Mouse (Mus musculus): ENCODE measurements around the gene Olfr1153. TPM values are rescaled to one million over a fixed set of nuclear protein-coding genes. Genes with fewer than 3 reads are reported as not detected.

Olfr1153 gene
- polyA plus RNA-seq (2015; fragmentation: Nextera tagmentation; extraction: Ambion mirVana) = not detected in 2 replicates

GRCm38 (mm10) chr2:87894662-87895061, at the start of gene Olfr1153:
Gene Olfr1153 (plus strand): TSS chr2:87894962.
- Histone ChIP-seq H3K9me3 (replicated peaks) (no peaks in the 10 kb centered on the region), H3K27ac (replicated peaks) (no peak within 1 kb of the TSS), H3K9ac (no peak within 1 kb of the TSS), H3K4me1 (no peaks in the 10 kb centered on the region), H3K27me3 (no peaks in the 10 kb centered on the region), H3K36me3 (no peaks in the 10 kb centered on the region), H3K4me3 (replicated peaks) (no peak within 1 kb of the TSS), H3K4me2 (replicated peaks) (no peak within 1 kb of the TSS)
- ATAC-seq (ENCODE audit: insufficient number of reproducible peaks, low FRiP score, low TSS enrichment, low read depth) = no peak
- WGBS = 56% methylated on average over 1 of the region's 1 CpGs

GRCm38 (mm10) chr2:87855562-87855961, 39.2 kb upstream of the Olfr1153 start, which contains the start of gene Olfr1151:
Gene Olfr1151 (plus strand): TSS chr2:87855862.
- Histone ChIP-seq H3K9ac (no peak within 1 kb of the TSS), H3K36me3 (no peaks in the 10 kb centered on the region), H3K27ac (replicated peaks) (no peak within 1 kb of the TSS), H3K4me3 (replicated peaks) (no peak within 1 kb of the TSS), H3K9me3 (replicated peaks) (no peaks in the 10 kb centered on the region), H3K4me1 (no peaks in the 10 kb centered on the region), H3K27me3 (no peaks in the 10 kb centered on the region), H3K4me2 (replicated peaks) (no peak within 1 kb of the TSS)
- WGBS = 74% methylated on average over 1 of the region's 1 CpGs
- ATAC-seq (ENCODE audit: insufficient number of reproducible peaks, low FRiP score, low TSS enrichment, low read depth) = no peak

- Histone ChIP-seq H3K36me3 (no peaks in the 10 kb centered on the region), H3K27ac (replicated peaks) (no peak within 1 kb of the TSS), H3K4me3 (replicated peaks) (no peak within 1 kb of the TSS), H3K9ac (no peak within 1 kb of the TSS), H3K4me1 (no peaks in the 10 kb centered on the region), H3K27me3 (no peaks in the 10 kb centered on the region), H3K4me2 (replicated peaks) (no peak within 1 kb of the TSS), H3K9me3 (replicated peaks) (no peaks in the 10 kb centered on the region)
- ATAC-seq (ENCODE audit: insufficient number of reproducible peaks, low FRiP score, low TSS enrichment, low read depth) = no peak
Observed at GRCm38 (mm10) chr2:87866192-87866591, 28.6 kb upstream of the Olfr1153 start, which contains the start of gene Olfr1152. Gene Olfr1152 (plus strand): TSS chr2:87866492.

GRCm38 (mm10) chr2:87905066-87905465, 10.3 kb downstream of the Olfr1153 start, which contains the start of gene Olfr1154:
Gene Olfr1154 (minus strand): TSS chr2:87905166.
- no peaks in the 10 kb centered on the region for H3K4me1 ChIP-seq
- H3K9me3 ChIP-seq (replicated peaks) = no peaks in the 10 kb centered on the region
- H3K4me3 ChIP-seq (replicated peaks) = no peak within 1 kb of the TSS
- no peak within 1 kb of the TSS for H3K9ac ChIP-seq
- WGBS = 73% methylated on average over 1 of the region's 1 CpGs
- H3K27ac ChIP-seq (replicated peaks) = no peak within 1 kb of the TSS
- no peak for ATAC-seq (ENCODE audit: insufficient number of reproducible peaks, low FRiP score, low TSS enrichment, low read depth)
- no peaks in the 10 kb centered on the region for H3K36me3 ChIP-seq
- no peaks in the 10 kb centered on the region for H3K27me3 ChIP-seq
- H3K4me2 ChIP-seq (replicated peaks) = no peak within 1 kb of the TSS

GRCm38 (mm10) chr2:87945037-87945436, 50.3 kb downstream of the Olfr1153 start, which contains the start of gene Olfr1155:
Gene Olfr1155 (minus strand): TSS chr2:87945137.
- no peak within 1 kb of the TSS for H3K4me3 ChIP-seq (replicated peaks)
- ATAC-seq (ENCODE audit: insufficient number of reproducible peaks, low FRiP score, low TSS enrichment, low read depth) = no peak
- 91% methylated on average over 1 of the region's 1 CpGs for WGBS
- no peak within 1 kb of the TSS for H3K27ac ChIP-seq (replicated peaks)
- no peak within 1 kb of the TSS for H3K4me2 ChIP-seq (replicated peaks)
- no peaks in the 10 kb centered on the region for H3K4me1 ChIP-seq
- no peaks in the 10 kb centered on the region for H3K27me3 ChIP-seq
- H3K36me3 ChIP-seq = no peaks in the 10 kb centered on the region
- H3K9ac ChIP-seq = no peak within 1 kb of the TSS
- no peaks in the 10 kb centered on the region for H3K9me3 ChIP-seq (replicated peaks)

Other genes starting within 250 kb of the Olfr1153 start
- gene Olfr1133, start 247.6 kb upstream of the Olfr1153 start, polyA plus RNA-seq (2015; fragmentation: Nextera tagmentation; extraction: Ambion mirVana) = 0.24 and 0.49 TPM in 2 replicates
- gene Olfr1134, start 236.5 kb upstream of the Olfr1153 start, polyA plus RNA-seq (2015; fragmentation: Nextera tagmentation; extraction: Ambion mirVana) = not detected in 2 replicates
- gene Olfr1135, start 221.3 kb upstream of the Olfr1153 start, polyA plus RNA-seq (2015; fragmentation: Nextera tagmentation; extraction: Ambion mirVana) = not detected in 2 replicates
- not detected in 2 replicates for gene Olfr1136, start 201.0 kb upstream of the Olfr1153 start, polyA plus RNA-seq (2015; fragmentation: Nextera tagmentation; extraction: Ambion mirVana)
- gene Olfr1137, start 181.8 kb upstream of the Olfr1153 start, polyA plus RNA-seq (2015; fragmentation: Nextera tagmentation; extraction: Ambion mirVana) = 0.16 TPM in 1 of 2 replicates, not detected in the other
- gene Olfr1138, start 155.0 kb upstream of the Olfr1153 start, polyA plus RNA-seq (2015; fragmentation: Nextera tagmentation; extraction: Ambion mirVana) = not detected in 2 replicates
- gene Olfr1140, start 151.2 kb upstream of the Olfr1153 start, polyA plus RNA-seq (2015; fragmentation: Nextera tagmentation; extraction: Ambion mirVana) = 0.39 TPM in 1 of 2 replicates, not detected in the other
- gene Olfr1141, start 141.0 kb upstream of the Olfr1153 start, polyA plus RNA-seq (2015; fragmentation: Nextera tagmentation; extraction: Ambion mirVana) = not detected in 2 replicates
- 0.17 TPM in 1 of 2 replicates, not detected in the other for gene Olfr152, start 115.5 kb upstream of the Olfr1153 start, polyA plus RNA-seq (2015; fragmentation: Nextera tagmentation; extraction: Ambion mirVana)
- gene Olfr1143, start 94.4 kb upstream of the Olfr1153 start, polyA plus RNA-seq (2015; fragmentation: Nextera tagmentation; extraction: Ambion mirVana) = 0.27 TPM in 1 of 2 replicates, not detected in the other
- gene Olfr1145, start 85.1 kb upstream of the Olfr1153 start, polyA plus RNA-seq (2015; fragmentation: Nextera tagmentation; extraction: Ambion mirVana) = not detected in 2 replicates
- not detected in 2 replicates for gene Olfr1148, start 64.4 kb upstream of the Olfr1153 start, polyA plus RNA-seq (2015; fragmentation: Nextera tagmentation; extraction: Ambion mirVana)
- 0.04 TPM in 1 of 2 replicates, not detected in the other for gene Olfr1150-ps1, start 51.0 kb upstream of the Olfr1153 start, polyA plus RNA-seq (2015; fragmentation: Nextera tagmentation; extraction: Ambion mirVana)
- not detected in 2 replicates for gene Olfr1151, start 39.1 kb upstream of the Olfr1153 start, polyA plus RNA-seq (2015; fragmentation: Nextera tagmentation; extraction: Ambion mirVana)
- gene Olfr1152, start 28.5 kb upstream of the Olfr1153 start, polyA plus RNA-seq (2015; fragmentation: Nextera tagmentation; extraction: Ambion mirVana) = 0.05 TPM in 1 of 2 replicates, not detected in the other
- not detected in 2 replicates for gene Olfr1154, start 10.2 kb downstream of the Olfr1153 start, polyA plus RNA-seq (2015; fragmentation: Nextera tagmentation; extraction: Ambion mirVana)
- 0.17 TPM in 1 of 2 replicates, not detected in the other for gene Olfr1155, start 50.2 kb downstream of the Olfr1153 start, polyA plus RNA-seq (2015; fragmentation: Nextera tagmentation; extraction: Ambion mirVana)
- gene Olfr1156, start 58.1 kb downstream of the Olfr1153 start, polyA plus RNA-seq (2015; fragmentation: Nextera tagmentation; extraction: Ambion mirVana) = 0.07 TPM in 1 of 2 replicates, not detected in the other
- 0.03 TPM in 1 of 2 replicates, not detected in the other for gene Olfr1157, start 73.3 kb downstream of the Olfr1153 start, polyA plus RNA-seq (2015; fragmentation: Nextera tagmentation; extraction: Ambion mirVana)
- gene Olfr74, start 79.7 kb downstream of the Olfr1153 start, polyA plus RNA-seq (2015; fragmentation: Nextera tagmentation; extraction: Ambion mirVana) = not detected in 2 replicates
- not detected in 2 replicates for gene Olfr1158, start 95.2 kb downstream of the Olfr1153 start, polyA plus RNA-seq (2015; fragmentation: Nextera tagmentation; extraction: Ambion mirVana)
- gene Olfr1160, start 113.3 kb downstream of the Olfr1153 start, polyA plus RNA-seq (2015; fragmentation: Nextera tagmentation; extraction: Ambion mirVana) = 0.17 TPM in 1 of 2 replicates, not detected in the other
- gene Olfr1161, start 127.8 kb downstream of the Olfr1153 start, polyA plus RNA-seq (2015; fragmentation: Nextera tagmentation; extraction: Ambion mirVana) = not detected in 2 replicates
- gene Olfr73, start 142.7 kb downstream of the Olfr1153 start, polyA plus RNA-seq (2015; fragmentation: Nextera tagmentation; extraction: Ambion mirVana) = 0.11 and 0.18 TPM in 2 replicates
- 0.12 TPM in 1 of 2 replicates, not detected in the other for gene Olfr1162, start 156.2 kb downstream of the Olfr1153 start, polyA plus RNA-seq (2015; fragmentation: Nextera tagmentation; extraction: Ambion mirVana)
- gene Olfr1163, start 176.9 kb downstream of the Olfr1153 start, polyA plus RNA-seq (2015; fragmentation: Nextera tagmentation; extraction: Ambion mirVana) = not detected in 2 replicates
- not detected in 2 replicates for gene Olfr1164, start 199.0 kb downstream of the Olfr1153 start, polyA plus RNA-seq (2015; fragmentation: Nextera tagmentation; extraction: Ambion mirVana)
- gene Olfr1166, start 233.3 kb downstream of the Olfr1153 start, polyA plus RNA-seq (2015; fragmentation: Nextera tagmentation; extraction: Ambion mirVana) = not detected in 2 replicates

All from embryonic facial prominence, embryonic 15.5 days (tissue).